Mouse (Mus musculus): Measurements from ENCODE around the gene Iqcc.

The Iqcc gene

DNA sequence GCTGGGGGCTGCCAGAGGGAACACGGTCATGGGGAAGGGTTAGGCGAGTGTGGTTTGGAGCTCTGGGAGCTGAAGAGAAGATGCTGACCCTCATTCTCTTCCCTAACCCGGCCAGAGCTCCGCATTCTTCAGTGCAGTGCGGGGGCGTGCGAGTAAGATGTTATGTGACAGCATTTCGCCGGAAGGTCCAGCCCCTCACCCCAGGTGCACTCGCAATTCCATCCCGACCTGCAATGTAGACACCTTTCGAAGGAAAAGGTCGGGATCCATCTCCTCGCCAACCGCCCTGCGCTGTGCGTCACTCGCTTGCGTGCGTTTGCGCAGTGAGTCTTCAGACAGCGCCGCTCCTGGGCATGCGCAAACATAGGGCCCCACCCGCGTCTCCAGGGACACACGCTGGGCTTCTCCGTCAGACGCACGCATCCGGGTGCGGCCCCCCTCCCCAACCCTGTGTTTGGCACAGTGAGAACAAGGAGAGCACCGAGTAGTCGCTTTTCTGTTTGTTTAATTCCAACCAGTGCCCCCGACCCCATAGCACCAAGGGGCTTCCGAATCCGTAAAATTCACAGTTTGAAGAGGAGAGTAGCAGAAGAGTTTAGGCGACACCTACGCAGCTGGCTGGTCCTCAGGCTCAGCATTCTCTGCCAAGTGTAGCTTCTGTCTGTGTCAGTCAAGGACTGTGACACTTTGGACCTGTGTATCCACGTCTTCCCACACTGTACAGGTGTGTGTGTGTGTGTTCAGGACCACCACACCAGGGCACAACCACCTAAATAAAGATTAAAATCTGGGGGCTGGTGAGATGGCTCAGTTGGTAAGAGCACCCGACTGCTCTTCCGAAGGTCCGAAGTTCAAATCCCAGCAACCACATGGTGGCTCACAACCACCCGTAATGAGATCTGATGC is at the start of gene Iqcc:
TSS of gene Iqcc (minus strand) at position 314 of the 906 bp plus-strand sequence.
- peak; percentile 94 to 97 for DNase-seq

DNA sequence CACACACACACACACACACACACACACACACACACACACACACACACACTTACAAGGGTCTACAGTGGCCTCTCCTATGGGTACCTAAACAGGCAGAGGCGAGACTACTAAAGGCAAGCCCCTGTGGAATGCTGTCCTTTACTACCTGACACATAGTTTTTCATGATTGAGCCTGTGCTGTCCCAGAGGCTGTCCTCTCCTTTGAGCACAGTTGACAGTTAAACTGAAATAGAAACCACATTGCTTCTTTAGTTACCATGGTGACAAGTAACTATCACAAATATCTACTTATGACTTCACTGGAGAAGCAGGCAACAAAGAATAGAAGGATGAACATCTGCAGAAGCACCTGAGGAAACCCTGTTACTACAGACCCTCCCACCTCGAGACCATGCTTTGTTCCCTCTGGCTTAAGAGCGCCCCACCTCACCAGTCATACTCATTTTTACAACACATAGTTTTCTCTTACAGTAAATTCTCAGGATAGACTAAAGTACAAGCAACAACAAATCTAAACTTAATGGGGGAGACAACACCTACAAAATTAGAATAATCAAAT is 43.4 kb upstream of the Iqcc start:
- DNase-seq, result no peak

DNA sequence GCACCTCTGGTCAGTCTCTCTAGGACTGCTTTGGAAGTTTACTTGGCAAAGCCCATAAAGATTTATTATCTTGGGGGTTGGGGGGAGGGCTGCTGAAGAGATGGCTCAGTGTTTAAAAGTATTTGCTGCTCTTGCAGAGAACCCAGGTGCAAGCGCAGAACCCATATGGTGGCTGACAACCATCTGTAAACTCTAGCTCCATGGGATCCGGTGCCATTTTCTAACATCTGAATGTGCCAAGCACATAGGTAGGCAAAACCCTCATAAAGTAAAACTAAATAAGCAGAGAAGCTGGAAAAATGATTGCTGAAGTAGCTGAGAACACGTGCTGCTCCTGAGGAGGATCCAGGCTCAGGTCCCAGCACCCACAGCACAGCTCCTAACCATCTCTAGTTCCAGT is 42.7 kb upstream of the Iqcc start:
- DNase-seq, result no peak

DNA sequence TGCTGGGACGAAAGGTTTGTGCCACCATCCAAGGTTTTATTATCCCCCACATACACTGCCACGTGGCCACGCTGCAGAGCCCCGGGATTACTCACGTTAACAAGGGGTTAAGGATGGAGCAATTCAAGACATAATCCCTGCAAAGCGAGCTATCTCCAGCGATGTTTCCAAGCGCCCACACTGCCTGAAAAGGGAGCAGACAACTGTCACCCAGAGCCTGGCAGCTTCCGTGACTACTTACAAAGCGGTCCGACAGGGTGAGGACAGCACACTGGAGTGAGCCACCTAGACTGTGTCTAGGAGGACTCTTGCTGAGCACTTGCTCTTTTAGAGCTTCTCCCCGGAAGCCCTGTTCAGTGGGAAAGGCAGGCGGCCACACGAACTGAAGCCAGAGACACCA is 35.9 kb upstream of the Iqcc start:
- no peak for DNase-seq

- no peak for DNase-seq
Measured at GRCm38 (mm10) chr4:129650359-129650758, 31.5 kb upstream of the Iqcc start.

GRCm38 (mm10) chr4:129648656-129649055 is 29.8 kb upstream of the Iqcc start:
- no peak for DNase-seq

- no peak for DNase-seq
Measured at GRCm38 (mm10) chr4:129645204-129645603, 26.3 kb upstream of the Iqcc start.

DNA sequence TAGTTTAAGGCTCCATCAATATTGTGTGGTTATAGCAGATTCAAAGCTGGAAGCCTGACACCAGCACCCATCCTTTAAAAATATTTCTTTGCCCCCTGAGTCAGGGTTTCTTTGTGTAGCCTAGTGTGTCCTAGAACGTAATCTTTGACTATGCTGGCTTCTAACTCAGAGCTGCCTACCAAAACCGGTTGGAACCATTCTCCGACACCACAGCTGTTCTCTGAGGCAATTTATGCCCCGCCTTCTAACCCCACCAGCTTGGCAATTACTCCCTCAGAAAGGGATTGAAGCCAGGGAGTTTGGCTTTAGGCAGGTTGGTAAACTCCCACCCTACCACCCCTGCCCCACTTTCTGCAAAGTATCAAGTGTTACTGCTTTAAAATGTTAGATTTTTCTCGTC is 22.9 kb upstream of the Iqcc start:
- no peak for DNase-seq

DNA sequence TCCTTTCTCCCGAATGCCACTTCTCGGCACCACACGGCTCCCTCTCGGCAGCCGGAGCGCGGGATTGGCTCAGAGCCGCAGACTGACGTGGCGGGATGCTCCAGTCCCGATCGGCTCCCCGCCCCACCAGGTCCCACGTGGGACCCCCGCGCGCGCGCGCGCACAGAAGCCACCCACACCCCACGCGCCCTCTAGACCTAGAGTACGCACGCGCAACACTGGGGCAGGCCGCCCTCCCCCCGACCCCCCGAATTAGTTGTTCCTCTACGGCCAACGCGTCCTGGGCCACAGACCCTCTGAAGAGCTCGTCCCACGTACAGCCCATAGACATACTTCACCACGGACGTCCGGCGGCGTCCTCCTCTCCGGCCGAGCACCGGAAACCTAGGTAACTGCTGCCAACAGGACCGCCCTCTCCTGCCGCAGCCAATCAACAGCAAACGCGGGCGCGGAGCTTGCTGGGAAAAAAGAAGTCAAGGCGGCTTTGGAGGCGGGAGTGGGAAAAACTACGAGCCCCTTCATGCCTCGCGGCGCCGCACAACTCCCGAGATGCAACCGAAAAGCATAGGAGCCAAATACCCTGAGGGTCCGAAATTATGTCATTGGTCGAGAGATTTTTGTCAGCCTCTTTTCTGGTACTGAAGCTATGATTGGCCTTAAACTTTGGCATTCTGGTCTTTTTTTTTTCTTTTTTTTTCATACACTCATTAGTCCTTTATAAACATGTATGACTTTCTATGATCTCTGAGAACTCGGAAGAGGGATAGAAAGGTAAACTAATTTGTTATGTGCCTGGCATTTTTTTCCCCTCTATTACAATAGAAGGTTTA is 22.0 kb upstream of the Iqcc start, which contains the start of gene Txlna:
TSS of gene Txlna (minus strand) at position 428 of the 830 bp plus-strand sequence.
- peak; percentile 94 to 96 for DNase-seq

- peak in 1 of 2 experiments; percentile 47 for DNase-seq
Measured at GRCm38 (mm10) chr4:129640101-129640637, 21.3 kb upstream of the Iqcc start.

- DNase-seq, result no peak
Measured at GRCm38 (mm10) chr4:129639221-129639620, 20.3 kb upstream of the Iqcc start.

DNA sequence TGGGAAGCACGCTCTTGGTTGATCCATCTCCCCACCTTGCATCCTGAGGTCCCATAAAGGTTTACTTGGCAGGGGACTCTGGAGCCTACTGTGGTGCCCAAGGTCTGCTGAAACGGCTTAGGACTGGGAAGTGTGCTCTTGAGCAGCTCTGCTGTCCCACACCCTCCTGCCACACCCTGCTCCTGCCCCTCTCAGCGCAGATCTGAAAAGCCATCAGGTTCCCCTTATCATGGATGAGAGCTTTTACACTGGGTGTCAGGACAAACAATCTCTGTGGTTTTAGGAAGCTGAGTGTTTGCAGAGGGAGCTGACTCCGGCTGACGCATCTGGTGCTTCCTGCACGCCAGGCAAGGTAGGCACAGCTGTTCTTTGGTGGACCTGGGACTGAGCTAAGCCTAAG is 15.0 kb upstream of the Iqcc start:
- DNase-seq, result no peak

- DNase-seq, result no peak
Measured at GRCm38 (mm10) chr4:129631867-129632266, 13.0 kb upstream of the Iqcc start.

- DNase-seq, result no peak
Measured at GRCm38 (mm10) chr4:129630944-129631343, 12.0 kb upstream of the Iqcc start.

DNA sequence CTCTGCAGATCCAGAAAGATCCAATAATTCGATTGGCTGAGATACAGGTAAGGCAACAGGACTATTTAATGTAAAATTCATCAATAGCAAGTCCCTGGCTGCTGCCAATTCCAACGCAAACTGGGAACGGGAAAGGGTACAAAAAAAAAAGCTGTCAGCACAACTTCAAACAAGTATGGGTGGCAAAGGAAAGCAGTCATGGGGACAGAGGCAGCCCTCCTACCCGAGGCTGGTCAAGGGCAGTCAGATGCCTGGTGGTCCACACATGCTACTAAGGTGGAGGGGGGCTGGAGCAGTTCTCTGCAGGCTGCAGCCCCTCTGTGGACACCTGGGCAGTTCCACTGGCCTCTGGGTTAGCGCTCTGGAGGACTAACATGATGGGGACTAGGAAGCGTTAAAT is 7.1 kb upstream of the Iqcc start:
- no peak for DNase-seq

GRCm38 (mm10) chr4:129625496-129625895 is 6.6 kb upstream of the Iqcc start:
- DNase-seq, result no peak

DNA sequence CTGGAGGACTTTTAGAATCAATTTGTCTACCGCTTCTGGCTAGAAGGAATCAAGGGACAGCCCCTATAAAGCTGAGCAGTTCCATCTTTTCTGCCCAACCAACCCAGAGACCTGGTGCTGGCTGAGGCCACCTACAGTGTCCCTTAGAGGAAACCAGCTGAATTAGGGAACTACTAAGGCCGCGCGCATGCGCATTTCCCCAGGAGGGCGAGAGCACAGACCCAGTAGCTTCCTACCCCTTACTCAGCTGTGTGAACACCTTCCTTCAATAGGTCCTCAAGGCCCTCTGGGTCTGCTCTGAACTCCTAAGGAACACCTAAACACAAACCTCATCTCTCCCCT is 6.1 kb upstream of the Iqcc start:
- peak; percentile 62 to 74 for DNase-seq

- peak; percentile 79 to 91 for DNase-seq
Measured at GRCm38 (mm10) chr4:129624281-129625028, 5.6 kb upstream of the Iqcc start.

DNA sequence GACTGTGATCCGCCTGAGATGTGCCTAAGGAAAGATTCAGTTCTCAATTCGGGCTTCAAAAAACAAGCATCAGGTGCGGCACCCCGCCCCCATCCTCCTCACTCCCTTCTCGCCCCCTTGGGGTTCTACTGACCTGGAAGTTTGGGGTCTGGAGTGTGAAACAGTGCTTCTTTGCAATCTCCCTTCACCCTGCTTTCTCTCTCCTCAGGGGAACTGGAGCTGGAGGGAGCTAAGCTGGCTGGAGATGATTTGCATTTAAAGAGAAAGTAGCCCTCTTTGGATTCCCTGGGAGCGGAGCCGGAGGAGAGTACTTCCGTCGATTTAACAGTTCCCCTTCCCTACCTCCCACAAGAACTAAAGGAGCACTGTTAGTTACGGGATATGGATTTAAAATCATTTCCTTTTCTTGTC is 4.8 kb upstream of the Iqcc start, which contains the start of gene Ccdc28b:
TSS of gene Ccdc28b (minus strand) at position 267 of the 411 bp plus-strand sequence.
- DNase-seq, result peak; percentile 54 to 58

- DNase-seq, result no peak
Measured at GRCm38 (mm10) chr4:129622803-129623535, 4.1 kb upstream of the Iqcc start.

GRCm38 (mm10) chr4:129622120-129622802 is 3.4 kb upstream of the Iqcc start:
- DNase-seq, result no peak
